Comparison of ENCODE assay signal across 8 mouse cellular contexts in genomic region chr7:141474160-141474559, GRCm38 (mm10). TPM values are rescaled to one million over a fixed set of nuclear protein-coding genes. Genes with fewer than 3 reads are reported as not detected.
A peak's percentile ranks its signal among the peaks of the same experiment; 100 is the strongest.
DNase-seq lines count a peak whose midpoint lies in the region; ATAC-seq and TF ChIP-seq lines count a peak whose summit lies in the region.

No protein-coding gene starts in this region.

- no peaks in the 10 kb centered on the region for H3K9me3 ChIP-seq in kidney, embryonic 15.5 days (replicated peaks)
- H3K9me3 ChIP-seq in hindbrain, embryonic 14.5 days (ENCODE audit: control insufficient read depth, low read length): no peaks in the 10 kb centered on the region
- no peaks in the 10 kb centered on the region for H3K9me3 ChIP-seq in midbrain, embryonic 14.5 days (ENCODE audit: control insufficient read depth, low read length)

- no peak overlapping the region for H3K27ac ChIP-seq in kidney, embryonic 15.5 days
- H3K27ac ChIP-seq in cortical plate, adult 2 months (ENCODE audit: insufficient read depth, low read length): no peak overlapping the region
- H3K27ac ChIP-seq in hindbrain, embryonic 14.5 days: no peak overlapping the region
- H3K27ac ChIP-seq in midbrain, embryonic 14.5 days (replicated peaks; ENCODE audit: low read depth, low read length): no peak overlapping the region

- peak overlapping the region; percentile 66 for H3K4me3 ChIP-seq in kidney, embryonic 15.5 days (replicated peaks)
- peak overlapping the region; percentile 81 for H3K4me3 ChIP-seq in cortical plate, adult 2 months (ENCODE audit: insufficient read depth, low read length)
- peak overlapping the region; percentile 69 for H3K4me3 ChIP-seq in hindbrain, embryonic 14.5 days (replicated peaks; ENCODE audit: low read length)
- H3K4me3 ChIP-seq in midbrain, embryonic 14.5 days (replicated peaks; ENCODE audit: low read depth, low read length): peak overlapping the region; percentile 70

- TF ChIP-seq CTCF in cortical plate, adult 2 months (IDR thresholded peaks at IDR 0.05; ENCODE audit: extremely low read depth, insufficient read depth, low read length): no peak

- peaks cover 35% of the 10 kb centered on the region for H3K36me3 ChIP-seq in kidney, embryonic 15.5 days
- H3K36me3 ChIP-seq in hindbrain, embryonic 14.5 days (replicated peaks; ENCODE audit: control insufficient read depth, insufficient read depth): peaks cover 31% of the 10 kb centered on the region
- peaks cover 29% of the 10 kb centered on the region for H3K36me3 ChIP-seq in midbrain, embryonic 14.5 days (ENCODE audit: control insufficient read depth, insufficient read depth, low read length)

- WGBS in kidney, embryonic 15.5 days: 7% methylated on average over 5 of the region's 5 CpGs
- WGBS in hindbrain, embryonic 14.5 days: 12% methylated on average over 5 of the region's 5 CpGs
- WGBS in midbrain, embryonic 14.5 days: 13% methylated on average over 5 of the region's 5 CpGs

- H3K9ac ChIP-seq in kidney, embryonic 15.5 days: peak overlapping the region; percentile 66
- H3K9ac ChIP-seq in hindbrain, embryonic 14.5 days: peak overlapping the region; percentile 94
- peak overlapping the region; percentile 89 for H3K9ac ChIP-seq in midbrain, embryonic 14.5 days (replicated peaks; ENCODE audit: low read length)

- H3K4me2 ChIP-seq in kidney, embryonic 15.5 days: peak overlapping the region; percentile 92
- peak overlapping the region; percentile 63 for H3K4me2 ChIP-seq in hindbrain, embryonic 14.5 days (replicated peaks)
- H3K4me2 ChIP-seq in midbrain, embryonic 14.5 days (ENCODE audit: low read length): peak overlapping the region; percentile 93

- peaks cover 65% of the 10 kb centered on the region for H3K4me1 ChIP-seq in kidney, embryonic 15.5 days
- H3K4me1 ChIP-seq in cortical plate, adult 2 months (ENCODE audit: control insufficient read depth, insufficient read depth, low read length): peaks cover 8% of the 10 kb centered on the region
- H3K4me1 ChIP-seq in hindbrain, embryonic 14.5 days (replicated peaks; ENCODE audit: control insufficient read depth, insufficient read depth, low read length): peaks cover 30% of the 10 kb centered on the region
- H3K4me1 ChIP-seq in midbrain, embryonic 14.5 days (ENCODE audit: control insufficient read depth, insufficient read depth, low read length): peaks cover 22% of the 10 kb centered on the region

- no peak for TF ChIP-seq POLR2A in cortical plate, adult 2 months (IDR thresholded peaks at IDR 0.05; ENCODE audit: extremely low read depth, insufficient read depth, low read length)

- H3K27me3 ChIP-seq in kidney, embryonic 15.5 days: no peaks in the 10 kb centered on the region
- 0 out of 2 replicates have a peak, but pooled peaks cover 7% of the 10 kb centered on the region for H3K27me3 ChIP-seq in hindbrain, embryonic 14.5 days (ENCODE audit: control insufficient read depth, insufficient read depth, low read length)
- peaks cover 10% of the 10 kb centered on the region for H3K27me3 ChIP-seq in midbrain, embryonic 14.5 days (ENCODE audit: control insufficient read depth, insufficient read depth, low read length)

- DNase-seq in kidney, postnatal 14 days: no peak
- DNase-seq in hindbrain, embryonic 14.5 days (ENCODE audit: low spot score): no peak
- DNase-seq in midbrain, embryonic 14.5 days: no peak
- DNase-seq in urinary bladder, adult 2 months (ENCODE audit: low spot score): no peak
- DNase-seq in spleen, postnatal 14 days (ENCODE audit: low spot score in 2 of 2): no peak
- no peak for DNase-seq in urinary bladder, postnatal 4 days (ENCODE audit: low spot score in 2 of 2)

- ATAC-seq in kidney, embryonic 15.5 days (replicated peaks; ENCODE audit: low FRiP score): no peak
- ATAC-seq in hindbrain, embryonic 14.5 days (ENCODE audit: low FRiP score): no peak
- ATAC-seq in midbrain, embryonic 14.5 days (ENCODE audit: low FRiP score, low TSS enrichment): no peak

RNA-seq across cellular contexts. Expression of gene Polr2l, which starts 0.8 kb away (rescaled TPM):
- 78.7 and 81.5 TPM in 2 replicates for polyA plus RNA-seq in kidney, embryonic 15.5 days (2015; fragmentation: Nextera tagmentation; extraction: Ambion mirVana)
- 49.3 and 52.1 TPM in 2 replicates for polyA plus RNA-seq in cortical plate, adult 2 months (2012; rRNA removed)
- polyA plus RNA-seq in hindbrain, embryonic 14.5 days (2014; fragmentation: Nextera tagmentation; extraction: Ambion mirVana): 81.9 and 93.0 TPM in 2 replicates
- 75.1 and 93.3 TPM in 2 replicates for polyA plus RNA-seq in midbrain, embryonic 14.5 days (2014; fragmentation: Nextera tagmentation; extraction: Ambion mirVana)
- polyA plus RNA-seq in urinary bladder, adult 2 months (2012; rRNA removed): 41.8 and 48.1 TPM in 2 replicates

RNA-seq across cellular contexts. Expression of gene Tspan4, which starts 0.9 kb away (rescaled TPM):
- 91.6 and 93.4 TPM in 2 replicates for polyA plus RNA-seq in kidney, embryonic 15.5 days (2015; fragmentation: Nextera tagmentation; extraction: Ambion mirVana)
- 32.4 and 33.0 TPM in 2 replicates for polyA plus RNA-seq in cortical plate, adult 2 months (2012; rRNA removed)
- 61.0 and 62.2 TPM in 2 replicates for polyA plus RNA-seq in hindbrain, embryonic 14.5 days (2014; fragmentation: Nextera tagmentation; extraction: Ambion mirVana)
- polyA plus RNA-seq in midbrain, embryonic 14.5 days (2014; fragmentation: Nextera tagmentation; extraction: Ambion mirVana): 35.2 and 36.4 TPM in 2 replicates
- polyA plus RNA-seq in urinary bladder, adult 2 months (2012; rRNA removed): 161 and 196 TPM in 2 replicates

RNA-seq across cellular contexts. Expression of gene Cd151, which starts 7.0 kb away (rescaled TPM):
- 30.9 and 34.8 TPM in 2 replicates for polyA plus RNA-seq in kidney, embryonic 15.5 days (2015; fragmentation: Nextera tagmentation; extraction: Ambion mirVana)
- polyA plus RNA-seq in cortical plate, adult 2 months (2012; rRNA removed): 63.5 and 66.0 TPM in 2 replicates
- polyA plus RNA-seq in hindbrain, embryonic 14.5 days (2014; fragmentation: Nextera tagmentation; extraction: Ambion mirVana): 47.0 and 50.4 TPM in 2 replicates
- polyA plus RNA-seq in midbrain, embryonic 14.5 days (2014; fragmentation: Nextera tagmentation; extraction: Ambion mirVana): 43.8 and 44.1 TPM in 2 replicates
- 280 and 288 TPM in 2 replicates for polyA plus RNA-seq in urinary bladder, adult 2 months (2012; rRNA removed)

RNA-seq across cellular contexts. Expression of gene Cracr2b, which starts 13.3 kb away (rescaled TPM):
- 19.3 and 22.0 TPM in 2 replicates for polyA plus RNA-seq in kidney, embryonic 15.5 days (2015; fragmentation: Nextera tagmentation; extraction: Ambion mirVana)
- polyA plus RNA-seq in cortical plate, adult 2 months (2012; rRNA removed): 4.8 and 7.4 TPM in 2 replicates
- polyA plus RNA-seq in hindbrain, embryonic 14.5 days (2014; fragmentation: Nextera tagmentation; extraction: Ambion mirVana): 3.7 and 8.1 TPM in 2 replicates
- polyA plus RNA-seq in midbrain, embryonic 14.5 days (2014; fragmentation: Nextera tagmentation; extraction: Ambion mirVana): 3.8 and 4.6 TPM in 2 replicates
- polyA plus RNA-seq in urinary bladder, adult 2 months (2012; rRNA removed): 24.0 and 25.8 TPM in 2 replicates

RNA-seq across cellular contexts. Expression of gene Pnpla2, which starts 19.2 kb away (rescaled TPM):
- 36.3 and 41.7 TPM in 2 replicates for polyA plus RNA-seq in kidney, embryonic 15.5 days (2015; fragmentation: Nextera tagmentation; extraction: Ambion mirVana)
- 31.6 and 32.2 TPM in 2 replicates for polyA plus RNA-seq in cortical plate, adult 2 months (2012; rRNA removed)
- 15.3 and 18.4 TPM in 2 replicates for polyA plus RNA-seq in hindbrain, embryonic 14.5 days (2014; fragmentation: Nextera tagmentation; extraction: Ambion mirVana)
- polyA plus RNA-seq in midbrain, embryonic 14.5 days (2014; fragmentation: Nextera tagmentation; extraction: Ambion mirVana): 15.8 and 15.9 TPM in 2 replicates
- 108 and 133 TPM in 2 replicates for polyA plus RNA-seq in urinary bladder, adult 2 months (2012; rRNA removed)
